Mouse (Mus musculus): ENCODE measurements at regions not wholly inside any gene's neighbourhood (a gene's known extent, or its start where the extent isn't known, plus 50 kb on each side); places are given as distances from the start of the nearest gene placed in this dataset.

- Histone ChIP-seq H3K36me3 (ENCODE audit: control insufficient read depth, insufficient read depth, low read length) (no peaks in the 10 kb centered on the region), H3K27me3 (ENCODE audit: control insufficient read depth, insufficient read depth, low read length) (no peaks in the 10 kb centered on the region), H3K4me1 (ENCODE audit: control insufficient read depth, insufficient read depth, low read length) (peaks cover 5% of the 10 kb centered on the region), H3K4me3 (ENCODE audit: control insufficient read depth, low read depth, low read length) (no peak overlapping the region), H3K27ac (ENCODE audit: control insufficient read depth, insufficient read depth, low read depth, low read length) (no peak overlapping the region)
- TF ChIP-seq CTCF (IDR thresholded peaks at IDR 0.05; ENCODE audit: control insufficient read depth, insufficient read depth, insufficient replicate concordance, low read depth, low read length) (no peak), POLR2A (IDR thresholded peaks at IDR 0.05; ENCODE audit: control insufficient read depth, low read depth, low read length) (no peak)
Measured at GRCm38 (mm10) chr11:33061570-33061969, 85.6 kb downstream of the Fgf18 start.

GRCm38 (mm10) chr11:33060352-33060751, 86.8 kb downstream of the Fgf18 start:
- Histone ChIP-seq H3K36me3 (ENCODE audit: control insufficient read depth, insufficient read depth, low read length) (no peaks in the 10 kb centered on the region), H3K4me1 (ENCODE audit: control insufficient read depth, insufficient read depth, low read length) (peaks cover 5% of the 10 kb centered on the region), H3K27ac (ENCODE audit: control insufficient read depth, insufficient read depth, low read depth, low read length) (no peak overlapping the region), H3K27me3 (ENCODE audit: control insufficient read depth, insufficient read depth, low read length) (no peaks in the 10 kb centered on the region), H3K4me3 (ENCODE audit: control insufficient read depth, low read depth, low read length) (no peak overlapping the region)
- TF ChIP-seq POLR2A (IDR thresholded peaks at IDR 0.05; ENCODE audit: control insufficient read depth, low read depth, low read length), result no peak
- TF ChIP-seq CTCF (IDR thresholded peaks at IDR 0.05; ENCODE audit: control insufficient read depth, insufficient read depth, insufficient replicate concordance, low read depth, low read length), result no peak

GRCm38 (mm10) chr11:33050216-33050615, 97.0 kb downstream of the Fgf18 start:
- Histone ChIP-seq H3K4me3 (ENCODE audit: control insufficient read depth, low read depth, low read length) (no peak overlapping the region), H3K36me3 (ENCODE audit: control insufficient read depth, insufficient read depth, low read length) (no peaks in the 10 kb centered on the region), H3K27me3 (ENCODE audit: control insufficient read depth, insufficient read depth, low read length) (no peaks in the 10 kb centered on the region), H3K4me1 (ENCODE audit: control insufficient read depth, insufficient read depth, low read length) (no peaks in the 10 kb centered on the region), H3K27ac (ENCODE audit: control insufficient read depth, insufficient read depth, low read depth, low read length) (no peak overlapping the region)
- TF ChIP-seq CTCF (IDR thresholded peaks at IDR 0.05; ENCODE audit: control insufficient read depth, insufficient read depth, insufficient replicate concordance, low read depth, low read length) (no peak), POLR2A (IDR thresholded peaks at IDR 0.05; ENCODE audit: control insufficient read depth, low read depth, low read length) (no peak)

GRCm38 (mm10) chr11:33039854-33040792, 107.1 kb downstream of the Fgf18 start:
- Histone ChIP-seq H3K4me1 (ENCODE audit: control insufficient read depth, insufficient read depth, low read length) (no peaks in the 10 kb centered on the region; the same call in 1 of the 2 replicates), H3K27me3 (ENCODE audit: control insufficient read depth, insufficient read depth, low read length) (no peaks in the 10 kb centered on the region), H3K27ac (ENCODE audit: control insufficient read depth, insufficient read depth, low read depth, low read length) (no peak overlapping the region), H3K36me3 (ENCODE audit: control insufficient read depth, insufficient read depth, low read length) (no peaks in the 10 kb centered on the region), H3K4me3 (ENCODE audit: control insufficient read depth, low read depth, low read length) (no peak overlapping the region)
- no peak for TF ChIP-seq POLR2A (IDR thresholded peaks at IDR 0.05; ENCODE audit: control insufficient read depth, low read depth, low read length)
- TF ChIP-seq CTCF (IDR thresholded peaks at IDR 0.05; ENCODE audit: control insufficient read depth, insufficient read depth, insufficient replicate concordance, low read depth, low read length), result no peak

GRCm38 (mm10) chr11:33036367-33036766, 110.8 kb downstream of the Fgf18 start:
- no peaks in the 10 kb centered on the region for H3K36me3 ChIP-seq (ENCODE audit: control insufficient read depth, insufficient read depth, low read length)
- TF ChIP-seq POLR2A (IDR thresholded peaks at IDR 0.05; ENCODE audit: control insufficient read depth, low read depth, low read length) (no peak), CTCF (IDR thresholded peaks at IDR 0.05; ENCODE audit: control insufficient read depth, insufficient read depth, insufficient replicate concordance, low read depth, low read length) (no peak)
- no peaks in the 10 kb centered on the region; the same call in 1 of the 2 replicates for H3K4me1 ChIP-seq (ENCODE audit: control insufficient read depth, insufficient read depth, low read length)
- no peak overlapping the region for H3K4me3 ChIP-seq (ENCODE audit: control insufficient read depth, low read depth, low read length)
- H3K27me3 ChIP-seq (ENCODE audit: control insufficient read depth, insufficient read depth, low read length), result no peaks in the 10 kb centered on the region
- no peak overlapping the region for H3K27ac ChIP-seq (ENCODE audit: control insufficient read depth, insufficient read depth, low read depth, low read length)

- Histone ChIP-seq H3K36me3 (ENCODE audit: control insufficient read depth, insufficient read depth, low read length) (no peaks in the 10 kb centered on the region), H3K4me3 (ENCODE audit: control insufficient read depth, low read depth, low read length) (no peak overlapping the region), H3K27me3 (ENCODE audit: control insufficient read depth, insufficient read depth, low read length) (no peaks in the 10 kb centered on the region), H3K4me1 (ENCODE audit: control insufficient read depth, insufficient read depth, low read length) (no peaks in the 10 kb centered on the region), H3K27ac (ENCODE audit: control insufficient read depth, insufficient read depth, low read depth, low read length) (no peak overlapping the region)
- TF ChIP-seq POLR2A (IDR thresholded peaks at IDR 0.05; ENCODE audit: control insufficient read depth, low read depth, low read length) (no peak), CTCF (IDR thresholded peaks at IDR 0.05; ENCODE audit: control insufficient read depth, insufficient read depth, insufficient replicate concordance, low read depth, low read length) (peak; percentile 56; the same call in 1 of the 2 replicates)
Measured at GRCm38 (mm10) chr11:33028920-33029319, 118.3 kb downstream of the Fgf18 start.

- H3K36me3 ChIP-seq (ENCODE audit: control insufficient read depth, insufficient read depth, low read length), result no peaks in the 10 kb centered on the region
- H3K4me1 ChIP-seq (ENCODE audit: control insufficient read depth, insufficient read depth, low read length), result no peaks in the 10 kb centered on the region
- no peak overlapping the region for H3K4me3 ChIP-seq (ENCODE audit: control insufficient read depth, low read depth, low read length)
- H3K27me3 ChIP-seq (ENCODE audit: control insufficient read depth, insufficient read depth, low read length), result no peaks in the 10 kb centered on the region
- no peak overlapping the region for H3K27ac ChIP-seq (ENCODE audit: control insufficient read depth, insufficient read depth, low read depth, low read length)
- no peak for TF ChIP-seq POLR2A (IDR thresholded peaks at IDR 0.05; ENCODE audit: control insufficient read depth, low read depth, low read length)
- TF ChIP-seq CTCF (IDR thresholded peaks at IDR 0.05; ENCODE audit: control insufficient read depth, insufficient read depth, insufficient replicate concordance, low read depth, low read length), result no peak
Measured at GRCm38 (mm10) chr11:33027121-33027520, 120.1 kb downstream of the Fgf18 start.
